Mouse (Mus musculus) heart, adult 9 months (tissue): ENCODE data around the gene Dact2.

Source experiments
- DNase-seq, 2 experiments: peaks; one replicate each; pipeline ENCODE4 v3.0.0; 2022; ENCODE audit warnings: low spot score in 2 of 2

The Dact2 gene

GRCm38 (mm10) chr17:14204061-14204460 lies at the start of gene Dact2:
TSS of gene Dact2 (minus strand) at chr17:14204304.
- no peak for DNase-seq

DNA sequence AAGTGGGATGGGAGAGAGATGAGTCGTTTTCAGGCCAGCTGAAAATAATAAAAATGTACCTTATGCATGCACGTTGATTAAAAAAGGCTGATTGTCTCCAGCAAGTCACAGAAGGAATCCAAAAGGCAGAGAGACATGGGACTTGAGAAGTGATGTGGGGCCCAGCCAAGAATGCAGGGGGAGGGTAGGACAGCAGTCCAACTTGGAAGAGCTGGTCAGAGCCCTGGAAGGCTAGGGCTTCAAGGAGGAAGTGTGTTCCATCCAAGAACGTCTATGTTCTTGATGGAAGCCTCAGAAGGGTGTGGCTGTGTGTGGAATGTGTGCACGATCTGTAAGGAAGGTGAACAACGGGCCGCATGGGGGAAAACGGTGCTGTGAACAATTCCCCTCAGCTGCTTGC lies 48.4 kb upstream of the Dact2 start:
- peak; percentile 49 to 66 for DNase-seq

DNA sequence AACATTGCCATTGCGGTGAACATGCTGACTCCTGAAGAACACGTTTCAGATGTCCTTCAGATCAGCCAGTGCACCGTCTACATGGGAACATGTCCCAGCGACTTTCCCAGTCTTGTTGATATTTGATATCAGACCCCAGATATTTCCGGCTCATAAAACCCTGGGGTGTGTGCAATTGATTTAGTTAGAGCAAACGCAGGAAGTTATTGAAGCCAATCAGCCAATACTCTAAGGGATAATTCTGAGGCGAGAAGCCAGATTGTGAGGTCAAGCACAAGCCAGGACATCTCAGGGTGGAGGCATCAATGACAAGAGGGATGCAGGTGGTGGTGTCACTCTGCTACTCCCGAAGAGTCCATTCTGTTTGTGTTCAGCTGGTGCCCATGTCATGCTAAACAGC lies 46.3 kb upstream of the Dact2 start:
- peak; percentile 38 to 63 for DNase-seq

- DNase-seq, result peak; percentile 55 to 64
Observed at GRCm38 (mm10) chr17:14249595-14249994, 45.5 kb upstream of the Dact2 start.

GRCm38 (mm10) chr17:14247931-14248330 lies 43.8 kb upstream of the Dact2 start:
- no peak for DNase-seq

- DNase-seq, result no peak
Observed at GRCm38 (mm10) chr17:14246266-14246665, 42.2 kb upstream of the Dact2 start.

DNA sequence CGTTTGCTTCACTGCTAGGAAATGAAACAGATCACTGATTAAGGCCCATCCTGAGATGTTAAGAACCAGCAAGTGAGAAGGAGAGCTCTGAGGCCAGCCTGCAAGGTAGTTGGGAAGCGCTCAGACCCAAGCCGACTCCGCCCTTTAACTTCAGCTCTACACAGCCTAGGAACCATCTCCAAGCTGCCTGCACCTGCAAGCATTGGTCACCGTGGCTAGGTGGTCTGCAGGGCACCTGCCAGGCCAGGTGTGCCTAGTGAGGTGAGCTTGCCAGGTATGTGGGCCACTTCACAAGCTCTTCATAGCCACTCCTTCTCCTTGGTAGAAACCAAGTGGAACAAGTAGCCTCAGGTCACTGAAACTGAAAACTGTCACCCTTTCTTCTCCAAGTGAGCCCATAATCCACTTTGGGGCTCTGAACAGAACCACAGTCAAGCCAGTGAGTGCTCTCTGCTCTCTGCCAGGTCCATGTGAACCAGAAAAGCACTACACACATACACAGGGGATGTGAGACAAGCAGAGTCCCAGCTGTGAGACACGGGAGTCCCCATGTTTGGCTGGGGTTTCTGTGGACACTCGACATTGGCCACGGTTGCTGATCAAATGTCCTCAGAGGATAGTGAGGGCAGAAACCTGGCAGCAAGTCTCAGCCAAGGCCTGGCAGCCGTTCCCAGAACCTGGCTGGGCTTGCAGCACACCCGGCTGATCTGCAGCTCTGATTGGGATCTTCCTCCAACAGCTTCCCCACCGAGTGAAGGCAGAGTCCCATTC lies 40.3 kb upstream of the Dact2 start:
- peak; percentile 68 to 75 for DNase-seq

- DNase-seq, result no peak
Observed at GRCm38 (mm10) chr17:14242634-14243033, 38.5 kb upstream of the Dact2 start.

GRCm38 (mm10) chr17:14239960-14240359 lies 35.9 kb upstream of the Dact2 start:
- DNase-seq, result no peak

DNA sequence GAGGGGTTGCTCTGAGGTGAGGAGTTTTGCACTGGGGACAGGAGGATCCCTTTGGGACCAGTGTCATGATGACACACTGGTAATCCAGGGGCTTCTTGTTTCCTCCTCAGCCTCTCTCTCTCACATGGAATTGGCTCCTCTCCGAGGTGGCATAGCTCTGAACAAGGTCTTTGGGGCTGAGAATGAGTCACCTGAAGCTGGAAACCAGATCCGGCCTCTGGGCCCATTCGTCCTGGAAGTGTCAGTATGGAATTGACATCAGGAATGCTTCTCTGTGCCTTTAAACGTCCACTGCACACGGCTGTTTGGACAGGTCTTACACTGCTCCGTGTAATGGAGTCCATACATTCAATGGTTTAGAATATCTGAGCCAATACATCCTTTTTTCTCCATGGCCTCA lies 33.0 kb upstream of the Dact2 start:
- DNase-seq, result no peak

- DNase-seq, result no peak
Observed at GRCm38 (mm10) chr17:14234774-14235389, 30.8 kb upstream of the Dact2 start.

GRCm38 (mm10) chr17:14233658-14234057 lies 29.6 kb upstream of the Dact2 start:
- DNase-seq, result no peak

- DNase-seq, result peak; percentile 42 to 80
Observed at GRCm38 (mm10) chr17:14232629-14233028, 28.5 kb upstream of the Dact2 start.

DNA sequence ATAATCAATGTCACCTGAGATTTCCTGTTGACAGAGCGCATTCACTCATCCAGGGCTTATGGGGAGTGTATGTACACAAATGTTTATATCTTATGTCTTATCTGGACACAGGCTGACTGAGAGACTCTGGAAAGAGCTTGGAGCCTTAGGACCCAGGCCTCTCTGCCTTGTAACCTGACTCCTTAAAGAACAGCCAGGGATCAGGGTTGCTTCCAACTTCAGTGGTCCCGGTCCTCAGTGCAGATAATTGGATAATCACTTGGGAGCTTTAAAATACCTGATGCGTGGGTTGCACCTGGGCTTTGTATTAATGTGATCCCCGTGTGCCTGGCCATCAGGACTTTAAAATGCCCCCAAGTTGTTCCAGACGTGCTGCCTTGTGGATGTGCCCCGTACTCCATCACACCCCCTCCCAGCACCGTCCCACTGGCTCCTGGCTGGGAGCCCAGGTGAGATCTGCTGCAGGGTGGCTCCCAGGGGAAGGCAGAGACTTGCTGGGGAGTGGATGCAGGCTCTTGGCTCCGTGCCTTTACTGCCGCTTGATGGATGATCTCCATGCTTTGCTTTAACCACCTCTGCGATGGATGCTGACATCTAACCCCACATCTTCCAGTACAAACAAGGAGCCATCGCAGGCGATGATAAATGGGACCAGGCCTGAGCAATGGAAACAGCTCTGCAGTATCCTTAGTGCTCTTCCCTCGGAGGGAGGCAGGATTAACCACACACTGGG lies 26.8 kb upstream of the Dact2 start:
- no peak for DNase-seq

GRCm38 (mm10) chr17:14228381-14228780 lies 24.3 kb upstream of the Dact2 start:
- no peak for DNase-seq

DNA sequence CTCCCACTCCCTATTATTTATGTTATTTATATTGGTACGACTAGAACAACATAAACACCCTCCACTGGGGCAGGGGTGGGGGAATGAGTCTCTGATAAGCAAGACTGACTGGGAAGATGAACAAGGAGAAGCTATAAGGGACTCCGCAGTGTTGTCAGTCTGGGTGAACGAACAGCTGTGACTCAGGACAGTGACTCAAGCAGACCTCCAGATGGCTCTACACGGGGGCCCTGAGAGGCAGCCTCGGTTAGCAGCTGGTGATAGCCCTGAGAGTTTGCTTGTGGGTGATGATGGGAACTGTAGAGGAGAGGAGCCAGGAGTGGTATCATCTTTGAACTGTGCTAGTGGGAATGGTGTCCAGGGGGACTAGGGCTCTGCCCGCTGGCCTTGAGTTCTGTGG lies 23.5 kb upstream of the Dact2 start:
- DNase-seq, result no peak

DNA sequence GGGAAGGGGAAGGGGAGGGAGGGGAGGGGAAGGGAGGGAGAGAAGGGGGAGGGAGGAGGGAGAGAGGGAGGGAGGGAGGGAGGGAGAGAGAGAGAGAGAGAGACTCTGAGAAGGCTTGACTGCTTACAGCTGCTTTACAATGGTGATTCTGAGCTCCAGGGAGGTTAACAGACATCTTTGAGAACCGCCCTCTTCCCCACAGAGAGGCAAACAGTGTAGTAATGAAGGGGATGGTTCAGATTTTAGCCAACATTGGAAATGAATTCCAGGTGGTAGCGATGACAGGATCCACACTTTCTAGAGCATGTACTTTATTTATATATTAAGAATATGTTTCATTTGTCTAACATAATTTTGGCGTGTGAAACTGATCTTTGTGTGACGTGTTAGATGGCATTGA lies 22.7 kb upstream of the Dact2 start:
- no peak for DNase-seq

- no peak for DNase-seq
Observed at GRCm38 (mm10) chr17:14225982-14226652, 22.0 kb upstream of the Dact2 start.

GRCm38 (mm10) chr17:14221893-14222615 lies 17.9 kb upstream of the Dact2 start:
- no peak for DNase-seq

- DNase-seq, result no peak
Observed at GRCm38 (mm10) chr17:14220606-14221202, 16.6 kb upstream of the Dact2 start.

GRCm38 (mm10) chr17:14213976-14214529 lies 9.9 kb upstream of the Dact2 start:
- no peak for DNase-seq
